ENCODE assay signal across 9 mouse cellular contexts in the genomic region with DNA sequence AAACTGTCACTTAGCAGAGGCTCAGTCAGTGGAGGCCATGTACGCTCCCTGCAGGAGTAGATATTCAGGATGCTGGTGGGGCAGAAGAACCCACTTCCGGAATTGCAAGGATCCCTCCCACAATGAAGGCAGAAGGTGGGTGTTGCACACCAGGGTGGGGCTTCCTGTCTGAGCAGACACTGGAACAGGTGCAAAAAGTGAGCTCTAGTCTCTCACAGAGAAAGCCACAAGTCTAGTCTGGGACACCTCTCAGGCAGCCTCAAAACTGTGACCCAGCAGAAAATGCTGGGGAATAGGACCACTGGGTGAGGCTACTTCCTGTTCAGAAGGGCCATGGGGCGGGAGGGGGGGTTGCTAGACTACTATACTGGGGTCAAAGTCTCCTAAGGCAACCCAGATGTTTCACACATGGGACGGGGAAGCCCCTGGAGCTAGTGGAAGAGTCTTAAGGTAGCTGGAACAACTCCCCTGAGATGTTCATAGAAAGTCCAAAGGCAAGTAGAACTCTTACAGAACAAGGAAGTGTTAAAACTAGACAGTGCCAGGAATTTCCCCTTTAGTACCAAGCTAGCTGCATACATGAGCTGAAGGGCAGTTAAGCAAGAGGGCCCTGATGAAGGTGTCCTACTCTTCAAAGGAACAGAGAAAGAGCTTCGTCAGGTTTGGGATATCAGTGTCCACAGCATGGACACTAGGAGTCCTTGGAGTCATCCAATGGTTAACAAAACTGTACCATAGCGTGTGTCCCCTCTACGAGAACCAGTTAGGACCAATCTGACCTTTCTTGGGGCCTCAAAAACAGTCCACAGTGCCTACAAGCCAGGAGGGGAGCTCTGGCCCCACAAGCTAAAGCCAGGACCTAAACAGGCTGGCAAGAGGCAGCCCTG. TPM values are rescaled to one million over a fixed set of nuclear protein-coding genes. Genes with fewer than 3 reads are reported as not detected.
DNase-seq lines count a peak whose midpoint lies in the region; ATAC-seq and TF ChIP-seq lines count a peak whose summit lies in the region.
"Had no signal": no experiment of that assay in that cellular context is flagged by ENCODE, and none has a peak within 500 bp of the region (broad histone marks: within the 10 kb centered on the region; RNA-seq: fewer than 3 reads in every experiment).

No protein-coding gene starts in this region.

- peak overlapping the region; percentile 62; the same call in 1 of the 2 replicates for H3K27ac ChIP-seq in heart, embryonic 12.5 days (ENCODE audit: poor library complexity, severe bottlenecking)
- peak overlapping the region; percentile 92 for H3K27ac ChIP-seq in intestine, embryonic 16.5 days (ENCODE audit: low read length)
- H3K27ac ChIP-seq in small intestine, adult 2 months (ENCODE audit: insufficient read depth, low read depth, low read length), result peak overlapping the region; percentile 94
- no peak overlapping the region for H3K27ac ChIP-seq in left cerebral cortex, adult 2 months

- no peak for TF ChIP-seq CTCF in E14TG2a.4 (conservative IDR thresholded peaks at IDR 0.05; ENCODE audit: low read length)
- no peak for TF ChIP-seq CTCF in small intestine, adult 2 months (IDR thresholded peaks at IDR 0.05; ENCODE audit: extremely low read depth, insufficient read length, insufficient replicate concordance, low read depth, low read length)
- TF ChIP-seq CTCF in left cerebral cortex, adult 2 months (IDR thresholded peaks at IDR 0.05), result no peak

- intact Hi-C loops in heart, postnatal 10 days (cut with DNase I), result no loop called here
- intact Hi-C loops in left cerebral cortex, adult 2 months (cut with DNase I), result no loop called here
- intact Hi-C loops in left cerebral cortex, postnatal 4 days (cut with DNase I), result no loop called here

- no peak for DNase-seq in heart, postnatal 10 days
- DNase-seq in left cerebral cortex, adult 2 months (ENCODE audit: extremely low spot score in 1 of 2, low spot score in 2 of 2), result no peak
- no peak for DNase-seq in adrenal gland, postnatal 36 days
- no peak for DNase-seq in left cerebral cortex, postnatal 4 days
- DNase-seq: gastrocnemius, postnatal 14 days had no signal

- peaks cover 27% of the 10 kb centered on the region for H3K36me3 ChIP-seq in heart, embryonic 12.5 days
- peaks cover 56% of the 10 kb centered on the region for H3K36me3 ChIP-seq in E14TG2a.4 (ENCODE audit: insufficient read depth, low read length)
- H3K36me3 ChIP-seq in intestine, embryonic 16.5 days (ENCODE audit: control insufficient read depth, insufficient read depth, low read length), result peaks cover 4% of the 10 kb centered on the region
- H3K36me3 ChIP-seq in small intestine, adult 2 months (ENCODE audit: control insufficient read depth, insufficient read depth, low read length), result peaks cover 21% of the 10 kb centered on the region

- H3K4me1 ChIP-seq in heart, embryonic 12.5 days (replicated peaks), result peaks cover 89% of the 10 kb centered on the region
- H3K4me1 ChIP-seq in E14TG2a.4 (replicated peaks; ENCODE audit: low read depth, low read length), result peaks cover 99% of the 10 kb centered on the region
- peaks cover 42% of the 10 kb centered on the region for H3K4me1 ChIP-seq in intestine, embryonic 16.5 days (ENCODE audit: control insufficient read depth, insufficient read depth, low read length)
- peaks cover 46% of the 10 kb centered on the region for H3K4me1 ChIP-seq in small intestine, adult 2 months (ENCODE audit: control insufficient read depth, insufficient read depth, insufficient read length, low read length)

- H3K9me3 ChIP-seq in heart, embryonic 12.5 days (replicated peaks), result no peaks in the 10 kb centered on the region
- H3K9me3 ChIP-seq in E14TG2a.4 (ENCODE audit: low read length), result no peaks in the 10 kb centered on the region
- H3K9me3 ChIP-seq in intestine, embryonic 16.5 days (ENCODE audit: control insufficient read depth, low read length), result no peaks in the 10 kb centered on the region

- WGBS in heart, embryonic 12.5 days, result 67% methylated on average over 7 of the region's 7 CpGs
- WGBS in intestine, embryonic 16.5 days, result 51% methylated on average over 7 of the region's 7 CpGs
- 21% methylated on average over 7 of the region's 7 CpGs for WGBS in small intestine, adult 2 months

- no peak for ATAC-seq in heart, embryonic 12.5 days (ENCODE audit: insufficient number of reproducible peaks, low FRiP score)
- peak; percentile 76 for ATAC-seq in intestine, embryonic 16.5 days

- H3K4me2 ChIP-seq in heart, embryonic 12.5 days, result no peak overlapping the region
- H3K4me2 ChIP-seq in intestine, embryonic 16.5 days (ENCODE audit: low read depth, low read length), result peak overlapping the region; percentile 36

- H3K9ac ChIP-seq in heart, embryonic 12.5 days, result 0 out of 2 replicates have a peak overlapping the region, but pooled peaks have one; percentile 4
- H3K9ac ChIP-seq in intestine, embryonic 16.5 days (ENCODE audit: low read depth, low read length), result peak overlapping the region; percentile 52

- H3K4me3 ChIP-seq in heart, embryonic 12.5 days, result no peak overlapping the region
- H3K4me3 ChIP-seq in E14TG2a.4 (replicated peaks; ENCODE audit: low read length), result peak overlapping the region; percentile 64
- no peak overlapping the region for H3K4me3 ChIP-seq in intestine, embryonic 16.5 days (ENCODE audit: low read length)
- no peak overlapping the region for H3K4me3 ChIP-seq in small intestine, adult 2 months (ENCODE audit: low read depth, low read length)
- no peak overlapping the region for H3K4me3 ChIP-seq in left cerebral cortex, adult 2 months

- no peaks in the 10 kb centered on the region for H3K27me3 ChIP-seq in heart, embryonic 12.5 days (replicated peaks)
- no peaks in the 10 kb centered on the region for H3K27me3 ChIP-seq in E14TG2a.4 (ENCODE audit: insufficient read depth, low read length)
- no peaks in the 10 kb centered on the region for H3K27me3 ChIP-seq in intestine, embryonic 16.5 days (replicated peaks; ENCODE audit: control insufficient read depth, insufficient read depth, low read length)
- no peaks in the 10 kb centered on the region for H3K27me3 ChIP-seq in small intestine, adult 2 months (ENCODE audit: control insufficient read depth, insufficient read depth, low read length)

- TF ChIP-seq POLR2A in small intestine, adult 2 months (IDR thresholded peaks at IDR 0.05; ENCODE audit: low read depth, low read length), result no peak; the same call in 1 of the 2 replicates

RNA-seq across cellular contexts. Expression of gene Ski, which starts 59.7 kb away (rescaled TPM):
- 11.9 and 14.0 TPM in 2 replicates for polyA plus RNA-seq in heart, embryonic 12.5 days (2016; fragmentation: Nextera tagmentation; extraction: Ambion mirVana)
- total RNA-seq in heart, postnatal 10 days (2021), result 10 to 100 TPM; 89.2 to 89.6 TPM
- 11.4 and 11.7 TPM in 2 replicates for polyA plus RNA-seq in intestine, embryonic 16.5 days (2015; fragmentation: Nextera tagmentation; extraction: Ambion mirVana)
- polyA plus RNA-seq in small intestine, adult 2 months (2012; rRNA removed), result 27.8 and 48.0 TPM in 2 replicates
- 100 to 1,000 TPM; 113 to 119 TPM for total RNA-seq in left cerebral cortex, adult 2 months (2021)
- total RNA-seq in adrenal gland, postnatal 36 days (2021), result 10 to 100 TPM; 55.5 to 88.7 TPM
- 100 to 1,000 TPM; 117 to 121 TPM for total RNA-seq in left cerebral cortex, postnatal 4 days (2021)
